Mouse (Mus musculus): Measurements from ENCODE around the gene Recql5. TPM values are rescaled to one million over a fixed set of nuclear protein-coding genes. Genes with fewer than 3 reads are reported as not detected.

Recql5 gene
- total RNA-seq, 2 experiments from 2014 or later: 7.5 to 7.8 TPM

DNA sequence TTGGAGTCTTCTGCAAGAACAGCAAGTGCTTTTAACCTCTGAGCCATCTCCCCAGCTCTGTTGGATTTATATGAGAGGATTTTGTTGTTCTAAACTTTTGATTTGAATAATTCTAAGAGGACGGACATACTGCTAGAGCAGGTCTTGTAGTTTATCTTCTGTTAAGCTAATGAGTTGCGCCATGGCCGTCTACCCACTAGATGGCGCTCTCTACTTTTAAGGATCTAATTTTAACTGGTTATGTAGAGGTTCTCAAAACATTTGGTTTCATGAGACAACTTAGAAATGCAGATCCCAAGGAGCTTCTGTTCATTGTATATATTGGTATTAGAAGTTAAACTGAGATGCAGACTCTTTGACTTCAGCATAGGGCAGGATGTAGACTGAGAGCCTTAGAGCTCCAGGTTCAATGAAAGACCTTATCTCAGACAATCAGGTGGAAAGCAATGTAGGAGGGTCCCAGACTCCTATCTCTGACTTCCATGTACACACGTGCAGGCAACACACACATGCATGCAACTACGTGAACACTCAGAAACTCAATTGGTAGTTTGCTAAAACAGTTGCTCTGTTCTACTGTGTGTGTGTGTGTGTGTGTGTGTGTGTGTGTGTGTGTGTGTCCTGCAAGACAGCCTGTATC lies 6.5 kb upstream of the Recql5 start:
- DNase-seq: peak; percentile 56 to 83

DNA sequence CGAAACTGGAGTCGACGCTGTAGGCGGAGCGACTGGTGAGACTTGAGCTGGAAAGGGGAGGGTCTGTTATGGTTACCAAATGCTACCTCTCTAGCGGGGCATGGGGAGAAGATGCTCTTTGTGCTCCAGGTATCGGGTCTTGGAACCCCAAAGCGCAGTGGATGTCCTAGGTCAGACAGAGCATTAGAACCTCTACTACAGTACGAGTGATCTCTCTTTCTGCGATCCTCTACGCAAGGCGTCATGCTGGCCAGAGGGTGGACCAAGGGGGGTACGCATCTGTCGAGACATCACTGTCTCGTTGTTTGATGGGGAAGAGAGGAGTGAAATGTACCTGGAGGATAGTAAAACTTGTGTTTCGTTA lies 452 bp upstream of the Recql5 start:
- no peak for DNase-seq

DNA sequence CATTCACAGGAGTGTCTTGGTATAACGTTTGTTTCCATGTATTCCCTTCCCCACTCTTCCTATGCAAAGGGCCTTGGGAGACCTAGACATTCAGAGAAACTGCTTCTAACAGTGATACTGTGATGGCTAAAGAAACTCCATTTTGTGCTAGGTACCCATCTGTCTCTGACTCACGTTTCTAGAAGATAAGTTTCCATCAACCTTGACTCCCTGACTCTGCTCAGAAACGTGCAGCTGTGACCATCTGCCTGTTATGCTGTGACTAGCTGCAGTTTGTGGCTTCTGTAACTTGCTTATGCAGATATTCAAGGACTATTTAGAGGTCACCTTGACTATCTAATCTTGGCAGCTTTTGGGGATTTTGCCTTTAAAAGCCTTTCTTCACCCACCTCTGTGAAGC lies 2.0 kb downstream of the Recql5 start:
- DNase-seq: no peak

DNA sequence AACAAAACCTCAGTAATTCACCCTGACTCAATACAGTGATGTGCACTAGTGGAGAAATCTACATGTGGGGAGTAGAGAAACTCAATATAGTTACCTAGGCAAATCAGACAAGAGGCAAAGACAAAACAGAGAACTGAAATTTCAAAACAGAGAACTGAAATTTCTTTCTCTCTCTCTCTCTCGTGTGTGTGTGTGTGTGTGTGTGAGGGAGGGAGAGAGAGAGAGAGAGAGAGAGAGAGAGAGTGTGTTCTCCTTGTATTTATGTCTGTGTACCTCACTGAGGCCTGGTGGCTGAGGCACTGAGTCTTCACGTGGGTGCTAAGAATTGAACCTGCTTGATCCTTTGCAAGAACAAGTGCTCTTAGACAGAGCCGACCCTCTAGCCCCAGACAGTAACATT lies 3.5 kb downstream of the Recql5 start:
- DNase-seq: no peak

DNA sequence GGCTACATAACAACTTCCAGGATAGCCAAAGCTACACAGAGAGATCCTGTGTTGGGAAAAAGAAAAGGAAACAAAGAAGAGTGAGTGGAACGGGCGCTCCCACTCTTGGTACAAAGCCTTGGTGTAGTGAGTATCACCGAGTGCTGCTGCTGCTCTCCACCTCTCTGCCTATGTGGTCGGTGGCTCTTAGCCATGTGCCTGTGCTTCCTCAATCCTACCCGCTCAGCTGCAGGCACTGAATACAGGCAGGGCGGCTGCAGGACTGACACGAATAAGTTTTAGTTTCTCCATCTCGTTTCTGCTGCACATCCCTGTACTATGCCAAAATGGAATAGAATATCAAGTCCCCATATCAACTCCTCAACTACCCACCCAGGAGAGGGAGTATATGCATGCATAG lies 4.2 kb downstream of the Recql5 start:
- peak in 1 of 2 experiments; percentile 31 for DNase-seq

DNA sequence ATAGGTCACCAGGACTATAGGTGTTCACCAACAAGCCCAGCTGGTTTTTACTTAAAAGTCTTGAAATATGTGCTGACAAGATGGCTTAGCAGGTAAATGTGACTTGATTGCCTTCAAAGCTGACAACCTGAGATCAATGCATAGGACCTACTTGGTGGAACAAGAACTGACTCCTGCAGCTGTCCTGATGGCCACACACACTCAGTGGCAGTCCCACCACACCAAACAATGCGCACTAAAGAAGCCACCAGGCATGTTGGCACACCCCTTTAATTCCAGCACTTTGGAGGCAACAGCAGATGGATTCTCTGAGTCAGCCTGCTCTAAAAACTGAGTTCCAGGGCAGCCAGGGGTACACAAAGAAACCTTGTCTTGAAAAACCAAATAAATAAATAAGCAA lies 11.3 kb downstream of the Recql5 start:
- no peak for DNase-seq

DNA sequence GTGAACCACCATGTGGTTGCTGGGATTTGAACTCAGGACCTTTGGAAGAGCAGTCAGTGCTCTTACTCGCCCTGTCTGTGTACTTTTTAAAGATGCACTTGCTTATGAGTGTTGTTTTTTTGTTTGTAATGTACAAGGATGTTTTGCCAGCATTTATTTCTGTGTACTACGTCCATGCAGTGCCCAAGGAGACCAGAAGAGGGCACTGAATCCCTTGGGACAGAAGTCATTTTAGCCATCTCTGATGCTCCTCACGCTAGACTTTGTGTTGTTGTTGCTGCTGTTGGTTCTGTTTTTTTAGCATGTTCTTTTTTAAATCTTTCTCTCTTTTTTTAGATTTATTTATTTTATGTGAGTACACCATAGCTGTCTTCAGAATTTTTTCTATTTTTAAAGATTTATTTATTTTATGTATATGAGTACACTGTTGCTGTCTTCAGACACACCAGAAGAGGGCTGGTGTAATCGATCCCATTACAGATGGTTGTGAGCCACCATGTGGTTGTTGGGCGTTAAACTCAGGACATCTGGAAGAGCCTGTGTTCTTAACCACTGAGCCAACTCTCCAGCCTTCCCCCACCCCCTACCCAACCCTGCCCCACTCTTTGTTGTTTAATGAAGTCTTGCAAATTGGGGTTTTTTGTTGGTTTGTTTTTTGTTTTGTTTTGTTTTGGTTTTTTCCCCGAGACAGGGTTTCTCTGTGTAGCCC lies 13.0 kb downstream of the Recql5 start:
- DNase-seq: peak; percentile 32 to 68

DNA sequence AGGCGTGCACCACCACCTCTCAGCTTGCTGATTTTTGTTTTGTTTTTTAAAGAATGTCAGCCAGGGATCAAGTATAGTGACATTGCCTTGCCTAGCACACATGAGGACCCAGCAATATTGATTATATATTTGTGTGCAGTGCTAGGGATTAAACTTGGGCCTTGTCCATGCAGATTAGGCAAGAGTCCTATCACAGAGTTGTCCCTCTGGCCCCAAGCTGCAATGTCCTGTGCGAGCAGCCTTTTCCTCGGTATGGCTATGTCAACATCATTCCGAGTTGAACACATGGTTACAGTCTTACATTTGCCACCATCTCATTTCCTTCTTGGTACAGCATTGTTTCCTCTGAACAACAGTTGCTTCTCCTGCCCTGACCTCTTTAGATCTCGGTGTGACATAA lies 14.2 kb downstream of the Recql5 start:
- DNase-seq: no peak

DNA sequence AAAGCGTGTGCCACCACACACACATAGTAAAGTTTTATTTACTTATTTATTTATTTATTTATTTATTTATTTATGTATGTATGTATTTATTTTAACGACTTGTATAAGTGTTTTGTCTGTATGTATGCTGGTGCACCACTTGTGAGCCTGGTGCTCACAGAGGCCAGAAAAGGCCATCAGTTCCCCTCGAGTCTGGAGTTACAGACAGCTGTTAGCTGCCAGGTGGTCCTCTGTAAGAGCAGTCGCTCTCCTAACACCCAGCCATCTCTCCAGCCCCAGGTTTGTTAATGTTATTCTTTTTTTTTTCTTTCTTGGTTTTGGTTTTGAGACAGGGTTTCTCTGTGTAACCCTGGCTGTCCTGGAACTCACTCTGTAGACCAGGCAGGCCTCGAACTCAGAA lies 14.6 kb downstream of the Recql5 start:
- no peak for DNase-seq

DNA sequence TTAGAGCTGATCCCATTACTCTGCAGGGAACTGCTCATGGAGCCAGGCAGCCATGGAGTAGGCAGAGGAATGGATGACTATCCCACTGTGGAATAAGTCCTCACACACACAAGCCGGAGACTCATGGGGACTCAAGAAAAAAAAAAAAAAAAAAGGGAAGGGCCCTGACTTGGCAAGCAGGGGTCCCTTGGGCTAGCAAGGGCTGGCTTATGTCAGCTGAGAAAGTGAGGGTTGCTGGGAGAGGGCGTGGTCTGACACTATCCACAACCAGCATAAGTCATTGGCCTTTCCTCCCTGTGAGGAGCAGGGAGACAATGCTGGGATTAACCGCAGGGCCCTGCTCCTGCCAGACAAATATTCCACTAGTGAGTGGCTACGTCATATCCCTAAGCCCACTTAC lies 16.7 kb downstream of the Recql5 start:
- no peak for DNase-seq

DNA sequence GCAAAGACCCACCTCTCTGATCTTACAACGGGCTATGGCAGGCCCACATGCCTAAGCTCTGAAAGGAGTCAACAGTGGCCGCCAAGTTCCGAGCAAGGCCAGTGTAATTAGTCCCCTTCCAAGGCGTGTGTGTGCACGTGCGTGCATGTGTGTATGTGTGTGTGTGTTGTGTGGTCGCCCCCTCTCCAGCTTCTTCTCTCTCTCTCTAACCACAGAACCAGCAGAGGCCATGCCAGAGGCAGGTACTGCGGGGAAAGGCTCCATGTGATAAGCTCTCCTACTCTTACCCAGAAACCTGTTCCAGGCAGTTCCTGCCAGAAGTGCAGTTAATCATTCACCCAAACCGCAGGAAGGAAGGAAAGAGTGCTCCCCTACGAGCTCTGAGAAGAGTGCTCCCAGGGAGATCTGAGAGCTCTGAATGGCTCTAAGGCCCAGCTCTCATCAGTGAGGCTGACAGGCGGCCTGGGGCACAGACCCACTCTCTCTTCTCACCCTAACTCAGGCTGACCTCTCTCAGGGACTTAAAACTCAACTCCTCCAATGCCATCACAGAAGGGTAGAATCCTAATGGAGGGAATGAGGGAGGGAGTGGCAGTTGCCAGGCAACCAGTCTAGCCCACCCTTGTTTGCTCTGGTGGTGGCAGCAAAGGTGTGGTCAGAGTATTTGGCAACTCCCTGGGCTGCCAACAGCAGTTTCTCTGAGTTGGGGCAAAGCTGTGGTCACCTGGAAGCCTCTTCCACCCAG lies 21.5 kb downstream of the Recql5 start, which contains the start of gene Smim6:
TSS of gene Smim6 (plus strand) at position 386 of the 745 bp plus-strand sequence.
- DNase-seq: no peak

DNA sequence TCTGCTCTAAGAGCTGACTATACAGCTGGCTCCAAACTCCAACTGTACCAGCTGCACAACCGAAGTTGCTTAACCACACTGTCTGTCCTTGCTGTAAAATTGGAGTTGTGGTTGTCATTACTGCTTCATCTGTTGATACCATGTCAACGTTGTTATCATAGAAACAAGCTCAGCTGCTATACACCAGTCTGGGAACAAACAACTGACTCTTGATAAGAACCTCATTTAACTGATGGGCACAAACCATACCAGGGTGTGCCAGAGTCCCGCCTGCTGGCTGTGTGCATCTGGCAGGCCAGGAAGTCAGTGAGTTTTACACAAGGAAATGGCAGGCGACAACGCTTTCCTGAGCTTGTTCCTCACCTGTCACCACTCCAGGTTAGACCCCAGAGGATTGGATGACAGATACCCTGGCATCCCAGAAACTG lies 22.1 kb downstream of the Recql5 start:
- DNase-seq: peak in 1 of 2 experiments; percentile 37

DNA sequence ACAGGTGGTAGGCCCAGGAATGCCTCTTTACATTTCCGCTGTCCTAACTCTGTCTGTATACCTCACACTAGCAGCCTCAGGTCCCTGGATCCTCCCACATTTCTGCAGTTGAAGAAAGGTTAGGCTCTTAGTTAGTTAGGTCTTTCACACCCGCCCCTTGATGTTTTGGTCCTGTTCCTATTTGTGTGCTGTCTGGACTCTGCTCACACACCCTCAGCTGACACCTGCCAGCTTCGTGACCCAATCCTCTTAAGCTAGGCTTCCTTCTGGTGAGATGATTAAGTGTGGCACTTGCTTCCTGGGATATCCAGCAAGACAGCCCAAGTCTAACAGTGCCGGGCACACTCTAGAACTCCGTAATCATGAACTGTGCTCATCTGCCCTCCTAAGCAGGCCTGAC lies 26.8 kb downstream of the Recql5 start:
- no peak for DNase-seq

DNA sequence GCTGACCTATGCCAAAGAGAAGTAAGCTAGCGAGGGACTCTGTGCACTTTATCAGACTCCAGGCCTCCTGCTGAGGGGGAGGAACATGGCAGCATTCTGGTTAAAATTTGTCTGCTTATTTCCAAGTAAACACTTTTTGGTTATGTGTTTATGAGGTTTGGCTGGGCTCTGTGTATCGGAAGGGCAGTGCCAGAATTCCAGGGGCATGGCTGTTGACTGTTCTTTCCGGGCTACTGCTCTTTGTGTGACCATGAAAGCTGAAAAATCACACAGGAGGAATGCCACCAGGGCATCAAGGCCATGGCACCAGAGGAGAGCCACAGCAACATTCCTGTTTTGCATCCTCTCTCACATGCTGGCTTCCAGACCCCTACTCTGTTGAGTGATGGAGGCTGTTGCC lies 27.2 kb downstream of the Recql5 start:
- no peak for DNase-seq

DNA sequence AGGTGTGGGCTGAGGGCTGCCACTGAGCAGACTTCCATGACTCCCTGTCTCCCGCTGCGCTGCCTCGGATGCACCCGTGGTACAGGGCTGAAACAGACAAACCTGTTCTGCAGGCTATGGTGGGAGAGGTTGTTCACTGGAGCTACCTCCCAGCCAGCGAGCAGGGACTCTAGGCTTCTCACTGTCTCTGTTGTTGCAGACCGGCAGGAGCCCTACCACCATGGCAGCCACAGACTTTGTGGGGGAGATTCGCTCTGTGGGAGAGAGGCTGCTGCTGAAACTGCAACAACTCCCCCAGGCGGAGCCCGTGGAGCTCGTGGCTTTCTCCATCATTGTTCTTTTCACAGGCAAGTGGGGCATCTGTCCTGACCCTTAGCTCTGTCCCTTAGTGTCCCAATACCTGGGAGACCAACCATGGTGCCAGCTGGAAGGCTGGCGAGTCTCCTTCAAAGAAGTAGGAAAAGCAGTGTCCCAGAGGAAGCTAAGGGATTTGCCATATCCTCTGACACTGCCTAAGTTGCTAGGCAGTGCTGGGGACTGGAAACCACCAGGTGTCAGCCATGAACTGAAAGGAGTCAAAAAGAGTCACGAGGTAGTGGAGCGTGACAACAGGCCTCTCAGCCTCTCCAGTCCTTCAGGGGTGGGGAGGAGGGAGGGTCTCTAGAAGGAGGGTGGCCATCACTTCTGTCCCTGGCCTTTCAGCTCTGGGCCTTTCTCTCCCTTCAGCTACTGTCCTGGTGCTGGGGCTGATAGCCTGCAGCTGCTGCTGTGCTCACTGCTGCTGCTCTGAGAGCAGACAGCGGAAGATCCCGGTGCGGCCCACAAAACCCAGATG lies 28.1 kb downstream of the Recql5 start:
- DNase-seq: no peak

DNA sequence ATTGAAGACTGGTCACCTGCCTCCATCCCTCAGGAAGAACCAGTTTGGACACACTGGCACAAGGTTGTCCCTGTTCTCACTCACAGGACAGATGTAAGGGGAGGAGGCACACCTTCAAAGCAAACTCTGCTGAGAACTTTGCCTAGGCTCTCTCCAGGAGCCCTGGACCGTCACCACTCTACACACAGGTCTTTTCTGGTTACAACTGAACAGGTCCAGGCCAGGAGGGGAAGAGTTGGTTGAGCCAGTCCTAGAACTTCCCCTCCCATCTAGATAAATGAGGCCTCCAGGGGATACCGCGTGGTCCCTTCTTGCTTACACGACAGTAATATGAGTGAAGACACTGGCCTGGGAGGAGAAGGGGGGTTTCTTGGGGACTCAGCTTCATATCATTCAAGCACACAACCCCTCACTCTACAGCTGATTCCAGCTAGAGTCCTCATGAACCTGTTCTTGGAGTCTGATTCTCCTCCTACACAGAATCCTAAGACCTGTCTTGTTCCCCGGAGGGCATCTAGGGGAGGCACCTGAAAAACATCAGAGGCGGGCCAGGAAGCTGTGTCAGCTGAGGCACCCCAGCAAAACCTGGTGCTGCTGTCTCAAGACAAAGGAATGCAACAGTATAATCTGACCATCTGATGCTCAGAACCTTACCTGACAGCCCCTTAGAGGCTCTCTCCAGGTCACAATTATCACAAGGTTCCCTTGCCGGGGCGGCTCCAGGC lies 28.9 kb downstream of the Recql5 start:
- no peak for DNase-seq

DNA sequence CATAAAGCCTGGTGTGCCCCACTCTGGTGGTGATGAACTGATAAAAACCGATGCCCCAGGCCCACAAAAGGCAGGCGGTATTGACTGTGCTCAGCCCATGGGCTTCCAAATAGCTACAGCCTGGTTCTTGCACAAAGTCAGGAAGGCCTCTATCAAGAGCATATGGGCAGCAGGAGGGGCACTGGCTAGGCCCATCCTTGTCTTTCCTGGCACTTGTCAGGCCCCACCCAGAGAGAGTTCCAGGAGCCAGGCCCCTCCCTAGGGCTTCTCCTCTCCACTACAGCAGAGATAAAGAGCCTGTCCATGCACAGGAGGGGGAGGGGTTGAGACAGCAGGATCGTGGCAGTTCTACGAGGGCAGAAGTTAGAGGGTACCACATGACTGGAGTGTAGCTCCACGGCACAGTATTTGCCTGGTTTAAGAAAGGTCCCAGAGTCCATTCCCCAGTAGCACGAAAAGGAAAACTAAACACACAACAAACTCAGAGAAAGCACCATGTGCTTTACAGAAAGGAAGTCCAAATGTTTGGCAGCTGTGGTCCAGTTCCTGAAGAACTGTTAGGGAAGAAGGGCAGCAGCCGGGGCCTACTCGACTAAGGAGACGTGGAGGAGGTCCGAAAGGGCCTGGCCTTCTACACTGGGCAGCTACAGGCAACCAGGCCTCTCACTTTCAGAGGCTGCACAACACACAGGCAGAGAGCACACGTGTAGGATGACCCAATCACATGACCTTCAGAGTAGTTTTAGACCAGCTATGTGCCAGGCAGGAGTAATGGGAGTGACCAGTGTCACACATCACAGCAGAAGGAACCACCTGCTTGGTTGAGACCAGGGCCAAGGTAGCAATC lies 29.7 kb downstream of the Recql5 start:
- DNase-seq: peak; percentile 67 to 78

DNA sequence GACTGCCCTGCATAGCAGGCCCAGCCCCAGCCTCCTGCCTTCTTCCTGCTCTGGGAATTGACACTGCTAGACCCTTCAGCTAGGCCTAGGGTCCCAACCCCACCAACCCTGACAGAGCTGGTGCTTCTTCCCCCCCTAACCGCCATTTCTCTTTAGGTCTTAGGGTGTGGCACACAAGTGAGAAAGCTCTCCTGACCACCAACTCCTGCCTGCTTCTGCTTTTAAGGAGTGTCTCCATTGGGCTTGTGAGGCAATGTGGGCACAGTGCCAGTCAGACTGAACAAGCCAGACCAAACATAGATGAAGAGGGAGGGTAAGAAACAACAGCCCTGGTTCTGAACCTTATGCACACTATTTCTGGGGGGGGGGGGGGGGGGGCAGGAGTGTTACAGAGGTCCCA lies 30.4 kb downstream of the Recql5 start:
- DNase-seq: peak; percentile 71 to 75

DNA sequence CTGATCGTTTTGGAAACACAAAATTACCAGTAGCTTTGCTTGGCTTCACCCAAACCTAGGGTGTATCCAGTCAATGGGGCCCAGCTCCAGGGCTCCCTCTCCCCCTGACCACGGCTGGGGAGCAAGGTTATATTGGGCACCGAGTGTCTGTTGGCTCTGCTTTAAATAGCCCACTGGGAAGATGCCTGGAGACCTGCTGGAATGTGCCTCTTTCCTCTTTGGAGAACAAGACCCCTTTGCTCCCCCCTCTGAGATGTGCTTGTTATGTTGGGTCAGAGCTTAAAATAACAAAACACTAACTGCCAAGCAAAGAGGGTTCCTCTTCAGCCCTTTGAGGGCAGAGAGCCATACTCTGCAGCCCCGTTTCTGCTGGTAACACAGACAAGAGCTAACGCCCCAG lies 31.1 kb downstream of the Recql5 start:
- DNase-seq: peak; percentile 51 to 78

DNA sequence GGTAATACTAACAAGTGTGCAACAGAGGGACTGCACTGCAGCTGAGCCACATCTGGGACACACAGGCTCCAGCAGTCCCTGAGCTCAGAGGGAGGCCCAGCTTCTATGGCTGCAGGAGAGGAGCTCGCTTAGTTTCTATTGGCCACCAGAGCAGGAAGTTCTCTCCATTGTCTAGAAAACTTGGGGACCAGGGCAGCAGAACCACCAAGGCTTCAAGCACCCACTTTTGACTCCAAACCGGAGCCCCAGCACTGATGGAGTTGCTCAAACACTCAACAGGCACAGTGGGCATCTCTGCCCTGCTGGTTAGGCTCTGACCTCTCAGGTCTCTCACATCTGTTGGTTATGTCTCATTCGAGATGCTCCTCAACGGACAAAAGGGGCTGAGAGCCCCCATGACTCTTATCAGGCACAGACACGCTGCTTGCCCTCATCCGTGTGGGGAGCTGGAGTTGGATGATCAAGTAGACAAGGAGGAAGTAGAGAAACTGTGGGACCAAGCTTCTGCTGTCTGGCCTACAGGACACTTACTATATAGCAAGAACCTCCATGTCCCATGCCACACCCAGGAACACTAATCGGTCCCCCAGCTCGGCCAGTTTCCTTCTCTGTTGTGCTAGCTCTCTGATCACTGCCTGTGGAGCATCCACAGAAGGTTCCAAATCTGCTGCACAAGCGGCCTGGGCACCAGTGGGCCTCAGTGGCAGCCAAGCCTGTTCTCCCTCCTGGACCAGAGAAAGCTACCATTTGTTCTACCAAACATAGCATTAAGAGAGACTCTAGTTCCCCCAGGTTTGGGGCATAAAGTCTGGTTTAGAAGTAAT lies 31.7 kb downstream of the Recql5 start:
- peak in 1 of 2 experiments; percentile 25 for DNase-seq

Data from heart, adult 18-20 months (tissue).